Mouse (Mus musculus) lung, postnatal 14 days (tissue): Measurements from ENCODE around the gene Tmem117.

Experiments
- DNase-seq: peaks from one replicate; pipeline ENCODE4 v3.0.0; 2021

Gene Tmem117

GRCm38 (mm10) chr15:94628830-94629601 lies at the start of gene Tmem117:
Tmem117 (plus strand) TSS chr15:94629232.
- DNase-seq = peak; percentile 29

GRCm38 (mm10) chr15:94582000-94582593 lies 46.9 kb upstream of the Tmem117 start:
- DNase-seq = no peak

GRCm38 (mm10) chr15:94583153-94583552 lies 45.9 kb upstream of the Tmem117 start:
- DNase-seq = no peak

- no peak for DNase-seq
Measured at GRCm38 (mm10) chr15:94584738-94585137, 44.3 kb upstream of the Tmem117 start.

- no peak for DNase-seq
Measured at GRCm38 (mm10) chr15:94587826-94588715, 41.0 kb upstream of the Tmem117 start.

- peak; percentile 99 for DNase-seq
Measured at GRCm38 (mm10) chr15:94589219-94590075, 39.6 kb upstream of the Tmem117 start, which contains the start of gene Twf1. Twf1 (minus strand) TSS chr15:94589889.

- no peak for DNase-seq
Measured at GRCm38 (mm10) chr15:94590083-94590482, 38.9 kb upstream of the Tmem117 start.

GRCm38 (mm10) chr15:94591356-94591755 lies 37.7 kb upstream of the Tmem117 start:
- no peak for DNase-seq

GRCm38 (mm10) chr15:94593586-94593985 lies 35.4 kb upstream of the Tmem117 start:
- no peak for DNase-seq

- no peak for DNase-seq
Measured at GRCm38 (mm10) chr15:94600145-94600707, 28.8 kb upstream of the Tmem117 start.

GRCm38 (mm10) chr15:94601339-94601738 lies 27.7 kb upstream of the Tmem117 start:
- DNase-seq = peak; percentile 69

- no peak for DNase-seq
Measured at GRCm38 (mm10) chr15:94602441-94602840, 26.6 kb upstream of the Tmem117 start.

GRCm38 (mm10) chr15:94607768-94608167 lies 21.3 kb upstream of the Tmem117 start:
- DNase-seq = no peak

GRCm38 (mm10) chr15:94616036-94616435 lies 13.0 kb upstream of the Tmem117 start:
- no peak for DNase-seq

- no peak for DNase-seq
Measured at GRCm38 (mm10) chr15:94620909-94621308, 8.1 kb upstream of the Tmem117 start.

- DNase-seq = no peak
Measured at GRCm38 (mm10) chr15:94628463-94628829, 586 bp upstream of the Tmem117 start.

- DNase-seq = no peak
Measured at GRCm38 (mm10) chr15:94630553-94630952, 1.5 kb downstream of the Tmem117 start.

GRCm38 (mm10) chr15:94634524-94634923 lies 5.5 kb downstream of the Tmem117 start:
- DNase-seq = no peak

GRCm38 (mm10) chr15:94638207-94638606 lies 9.2 kb downstream of the Tmem117 start:
- DNase-seq = no peak

GRCm38 (mm10) chr15:94639126-94639525 lies 10.1 kb downstream of the Tmem117 start:
- no peak for DNase-seq

GRCm38 (mm10) chr15:94646012-94646411 lies 17.0 kb downstream of the Tmem117 start:
- DNase-seq = no peak

GRCm38 (mm10) chr15:94648430-94648829 lies 19.4 kb downstream of the Tmem117 start:
- DNase-seq = no peak
